Comparison of ENCODE assay signal across 12 mouse cellular contexts in genomic region chr5:35389441-35389840, GRCm38 (mm10). TPM values are rescaled to one million over a fixed set of nuclear protein-coding genes. Genes with fewer than 3 reads are reported as not detected.
DNase-seq lines count a peak whose midpoint lies in the region; ATAC-seq and TF ChIP-seq lines count a peak whose summit lies in the region.
"Had no signal": no experiment of that assay in that cellular context is flagged by ENCODE, and none has a peak within 500 bp of the region (broad histone marks: within the 10 kb centered on the region; RNA-seq: fewer than 3 reads in every experiment).

No protein-coding gene starts in this region.

- no peak overlapping the region for H3K9ac ChIP-seq in heart, embryonic 11.5 days (ENCODE audit: low read depth, low read length)
- H3K9ac ChIP-seq in midbrain, embryonic 16.5 days (ENCODE audit: low read depth, low read length): no peak overlapping the region
- H3K9ac ChIP-seq in limb, embryonic 14.5 days (ENCODE audit: low read depth, low read length, severe bottlenecking): no peak overlapping the region
- H3K9ac ChIP-seq in stomach, embryonic 16.5 days (ENCODE audit: low read length): no peak overlapping the region

- no peaks in the 10 kb centered on the region for H3K36me3 ChIP-seq in heart, embryonic 11.5 days (ENCODE audit: control insufficient read depth, insufficient read depth, low read length)
- H3K36me3 ChIP-seq in midbrain, embryonic 10.5 days: no peaks in the 10 kb centered on the region
- H3K36me3 ChIP-seq in midbrain, embryonic 16.5 days (ENCODE audit: control insufficient read depth, insufficient read depth, low read length): no peaks in the 10 kb centered on the region
- H3K36me3 ChIP-seq in limb, embryonic 14.5 days (ENCODE audit: control insufficient read depth, insufficient read depth, low read length): no peaks in the 10 kb centered on the region
- no peaks in the 10 kb centered on the region for H3K36me3 ChIP-seq in stomach, embryonic 16.5 days (ENCODE audit: control insufficient read depth, insufficient read depth, low read length)

- H3K4me2 ChIP-seq in heart, embryonic 11.5 days: peak overlapping the region; percentile 70; the same call in 1 of the 2 replicates
- H3K4me2 ChIP-seq in midbrain, embryonic 16.5 days (ENCODE audit: low read length): no peak overlapping the region
- peak overlapping the region; percentile 77 for H3K4me2 ChIP-seq in limb, embryonic 14.5 days (replicated peaks; ENCODE audit: low read depth, low read length, severe bottlenecking)
- no peak overlapping the region for H3K4me2 ChIP-seq in stomach, embryonic 16.5 days (ENCODE audit: low read depth, low read length)

- intact Hi-C loops in heart, postnatal 14 days (cut with DNase I): no loop called here

- H3K27ac ChIP-seq in heart, embryonic 11.5 days (ENCODE audit: low read depth, low read length): no peak overlapping the region
- no peak overlapping the region for H3K27ac ChIP-seq in midbrain, embryonic 10.5 days (replicated peaks)
- no peak overlapping the region for H3K27ac ChIP-seq in midbrain, embryonic 16.5 days (ENCODE audit: low read length)
- H3K27ac ChIP-seq in limb, embryonic 14.5 days (replicated peaks; ENCODE audit: low read depth, low read length): no peak overlapping the region
- no peak overlapping the region for H3K27ac ChIP-seq in stomach, embryonic 16.5 days (ENCODE audit: low read length)
- no peak overlapping the region for H3K27ac ChIP-seq in cerebellum, adult 2 months (ENCODE audit: insufficient read depth, low read length)
- H3K27ac ChIP-seq: gastrocnemius, adult 2 months had no signal

- H3K4me1 ChIP-seq in heart, embryonic 11.5 days (ENCODE audit: control insufficient read depth, insufficient read depth, low read length): peaks cover 11% of the 10 kb centered on the region
- H3K4me1 ChIP-seq in midbrain, embryonic 10.5 days: peaks cover 32% of the 10 kb centered on the region
- peaks cover 18% of the 10 kb centered on the region for H3K4me1 ChIP-seq in midbrain, embryonic 16.5 days (ENCODE audit: control insufficient read depth, insufficient read depth, low read length)
- H3K4me1 ChIP-seq in limb, embryonic 14.5 days (ENCODE audit: control insufficient read depth, insufficient read depth, low read length): peaks cover 9% of the 10 kb centered on the region; the same call in 1 of the 2 replicates
- H3K4me1 ChIP-seq in stomach, embryonic 16.5 days (ENCODE audit: control insufficient read depth, insufficient read depth, low read length): peaks cover 9% of the 10 kb centered on the region
- no peaks in the 10 kb centered on the region for H3K4me1 ChIP-seq in cerebellum, adult 2 months (ENCODE audit: control insufficient read depth, insufficient read depth, low read length)

- H3K9me3 ChIP-seq in heart, embryonic 11.5 days (replicated peaks; ENCODE audit: control insufficient read depth, low read length): no peaks in the 10 kb centered on the region; the same call in 1 of the 2 replicates
- no peaks in the 10 kb centered on the region for H3K9me3 ChIP-seq in midbrain, embryonic 10.5 days (replicated peaks)
- H3K9me3 ChIP-seq in midbrain, embryonic 16.5 days (replicated peaks; ENCODE audit: control insufficient read depth, low read length, poor library complexity, severe bottlenecking): no peaks in the 10 kb centered on the region
- H3K9me3 ChIP-seq in limb, embryonic 14.5 days (ENCODE audit: control insufficient read depth, low read length): no peaks in the 10 kb centered on the region
- no peaks in the 10 kb centered on the region for H3K9me3 ChIP-seq in stomach, embryonic 16.5 days (replicated peaks; ENCODE audit: control insufficient read depth, low read length)

- WGBS in heart, embryonic 11.5 days (ENCODE audit: insufficient replicate concordance): 3% methylated on average over 11 of the region's 11 CpGs
- WGBS in midbrain, embryonic 10.5 days: under 1% methylated on average over 11 of the region's 11 CpGs
- WGBS in midbrain, embryonic 16.5 days: under 1% methylated on average over 11 of the region's 11 CpGs
- 4% methylated on average over 11 of the region's 11 CpGs for WGBS in limb, embryonic 14.5 days
- 7% methylated on average over 11 of the region's 11 CpGs for WGBS in stomach, embryonic 16.5 days
- WGBS in cerebellum, adult 2 months: 13% methylated on average over 11 of the region's 11 CpGs

- no peak for ATAC-seq in heart, embryonic 11.5 days (replicated peaks; ENCODE audit: insufficient number of reproducible peaks, low FRiP score, low TSS enrichment)
- ATAC-seq in midbrain, embryonic 16.5 days: no peak
- ATAC-seq in limb, embryonic 14.5 days (ENCODE audit: low FRiP score, low read depth): no peak
- ATAC-seq in stomach, embryonic 16.5 days (ENCODE audit: insufficient read depth, low FRiP score): no peak

- no peak for TF ChIP-seq POLR2A in limb, embryonic 14.5 days (IDR thresholded peaks at IDR 0.05; ENCODE audit: borderline replicate concordance, extremely low read depth, insufficient read depth, insufficient read length)
- no peak for TF ChIP-seq POLR2A in cerebellum, adult 2 months (IDR thresholded peaks at IDR 0.05; ENCODE audit: borderline replicate concordance, insufficient read depth, low read length)

- no peak for TF ChIP-seq CTCF in cerebellum, adult 2 months (IDR thresholded peaks at IDR 0.05; ENCODE audit: borderline replicate concordance, insufficient read depth, low read depth, low read length)

- H3K27me3 ChIP-seq in heart, embryonic 11.5 days (ENCODE audit: control insufficient read depth, insufficient read depth, low read length): peaks cover 100% of the 10 kb centered on the region
- H3K27me3 ChIP-seq in midbrain, embryonic 10.5 days (ENCODE audit: low read depth, poor library complexity, severe bottlenecking): peaks cover 100% of the 10 kb centered on the region
- peaks cover 98% of the 10 kb centered on the region for H3K27me3 ChIP-seq in midbrain, embryonic 16.5 days (ENCODE audit: control insufficient read depth, insufficient read depth, low read depth, low read length)
- H3K27me3 ChIP-seq in limb, embryonic 14.5 days (ENCODE audit: control insufficient read depth, insufficient read depth, low read length): peaks cover 99% of the 10 kb centered on the region
- H3K27me3 ChIP-seq in stomach, embryonic 16.5 days (ENCODE audit: control insufficient read depth, insufficient read depth, low read length): peaks cover 100% of the 10 kb centered on the region
- H3K27me3 ChIP-seq in cerebellum, adult 2 months (ENCODE audit: control insufficient read depth, insufficient read depth, low read length): peaks cover 12% of the 10 kb centered on the region; the same call in 1 of the 2 replicates

- DNase-seq in heart, postnatal 14 days: no peak
- no peak for DNase-seq in midbrain, embryonic 10.5 days (ENCODE audit: low spot score)
- no peak for DNase-seq in limb, embryonic 14.5 days (ENCODE audit: low spot score)
- DNase-seq in B cell, adult 2 months: no peak
- no peak for DNase-seq in cerebellum, adult 2 months
- DNase-seq: gastrocnemius, adult 2 months; kidney, adult 2 months had no signal

- H3K4me3 ChIP-seq in heart, embryonic 11.5 days (ENCODE audit: low read depth, low read length): no peak overlapping the region
- peak overlapping the region; percentile 65 for H3K4me3 ChIP-seq in midbrain, embryonic 10.5 days
- no peak overlapping the region for H3K4me3 ChIP-seq in midbrain, embryonic 16.5 days (ENCODE audit: low read depth, low read length)
- H3K4me3 ChIP-seq in limb, embryonic 14.5 days (replicated peaks; ENCODE audit: low read length): peak overlapping the region; percentile 50
- H3K4me3 ChIP-seq in stomach, embryonic 16.5 days (replicated peaks; ENCODE audit: low read length): peak overlapping the region; percentile 48
- no peak overlapping the region for H3K4me3 ChIP-seq in cerebellum, adult 2 months (replicated peaks; ENCODE audit: insufficient read depth, low read depth, low read length)

RNA-seq across cellular contexts. Expression of gene Hmx1, which starts 0.5 kb away (rescaled TPM):
- polyA plus RNA-seq in heart, embryonic 11.5 days (2014; fragmentation: Nextera tagmentation; extraction: Ambion mirVana): not detected in 2 replicates
- not detected for total RNA-seq in heart, postnatal 14 days (2021)
- 0.14 and 0.99 TPM in 2 replicates for polyA plus RNA-seq in midbrain, embryonic 10.5 days (2016; fragmentation: Nextera tagmentation; extraction: Ambion mirVana)
- polyA plus RNA-seq in midbrain, embryonic 16.5 days (2015; fragmentation: Nextera tagmentation; extraction: Ambion mirVana): not detected in 2 replicates
- 0.09 and 0.10 TPM in 2 replicates for polyA plus RNA-seq in limb, embryonic 14.5 days (2012; rRNA removed)
- 0.37 TPM in 1 of 2 replicates, not detected in the other for polyA plus RNA-seq in limb, embryonic 14.5 days (2014; fragmentation: Nextera tagmentation; extraction: Ambion mirVana)
- not detected in 2 replicates for polyA plus RNA-seq in stomach, embryonic 16.5 days (2015; fragmentation: Nextera tagmentation; extraction: Ambion mirVana)
- polyA plus RNA-seq in cerebellum, adult 2 months (2012; rRNA removed): not detected in 2 replicates
- total RNA-seq: gastrocnemius, adult 2 months; left cerebral cortex, postnatal 14 days; megakaryocyte, adult 5-6 weeks had no signal

Comparison
In these comparisons a context has a peak if more than half of its experiments do, and no peak if none do; other contexts are left out.
1. H3K4me3 ChIP-seq: peak in midbrain, embryonic 10.5 days (single experiment), limb, embryonic 14.5 days (single experiment) and stomach, embryonic 16.5 days (single experiment); none in heart, embryonic 11.5 days (single experiment), midbrain, embryonic 16.5 days (single experiment) and cerebellum, adult 2 months (single experiment).
2. H3K4me2 ChIP-seq: peak in heart, embryonic 11.5 days (single experiment) and limb, embryonic 14.5 days (single experiment); none in midbrain, embryonic 16.5 days (single experiment) and stomach, embryonic 16.5 days (single experiment).